Mouse (Mus musculus) liver, postnatal 0 days (tissue): Measurements from ENCODE around the gene Igf2bp3.
A peak's percentile ranks its signal among the peaks of the same experiment; 100 is the strongest.

Experiments used
- CTCF ChIP-seq: sonication (generic); IDR thresholded peaks from 2 replicates; pipeline ENCODE4 v1.5.1; 2016; ENCODE audit warnings: antibody characterized with exemption, low read depth
- EP300 ChIP-seq: IDR thresholded peaks from 2 replicates; pipeline ENCODE4 v1.6.1; 2016; ENCODE audit warnings: antibody characterized with exemption, low read depth, mild to moderate bottlenecking

- TF ChIP-seq CTCF (peak; percentile 58), EP300 (no peak)
These were observed 25.4 kb downstream of the Igf2bp3 start for GRCm38 (mm10) chr6:49189363-49189762.
